Mouse (Mus musculus) cerebellum, adult 2 months (tissue): ENCODE data around the gene Wt1. TPM values are rescaled to one million over a fixed set of nuclear protein-coding genes. Genes with fewer than 3 reads are reported as not detected.

Experiments used
- DNase-seq, 2 experiments: peaks; one replicate each; pipeline ENCODE4 v3.0.0; 2021
- H3K27ac ChIP-seq: fragments of 200-500 bp; 2 replicates; pipeline ENCODE4 v1.5.1; 2012; ENCODE audit warnings: low read length, control low read depth, inconsistent platforms; ENCODE audit not compliant: insufficient read depth
- H3K27me3 ChIP-seq: fragments of 200-500 bp; 2 replicates; pipeline ENCODE4 v1.6.1; 2012; ENCODE audit warnings: inconsistent platforms, mild to moderate bottlenecking, low read length, moderate library complexity; ENCODE audit not compliant: control insufficient read depth, insufficient read depth
- H3K4me1 ChIP-seq: fragments of 200-500 bp; 2 replicates; pipeline ENCODE4 v1.6.1; 2011; ENCODE audit warnings: low read length; ENCODE audit not compliant: control insufficient read depth, insufficient read depth
- H3K4me3 ChIP-seq: fragments of 200-500 bp; replicated peaks from 2 replicates; pipeline ENCODE3; 2011; ENCODE audit warnings: mild to moderate bottlenecking, low read depth, low read length, control low read depth; ENCODE audit not compliant: insufficient read depth
- CTCF ChIP-seq: fragments of 200-500 bp; IDR thresholded peaks from 2 replicates; pipeline ENCODE4 v1.5.1; 2011; ENCODE audit warnings: low read depth, mild to moderate bottlenecking, control low read depth, low read length, moderate library complexity, borderline replicate concordance; ENCODE audit not compliant: insufficient read depth
- POLR2A ChIP-seq: fragments of 200-500 bp; IDR thresholded peaks from 2 replicates; pipeline ENCODE4 v1.6.1; 2011; ENCODE audit warnings: low read length, control low read depth, borderline replicate concordance; ENCODE audit not compliant: insufficient read depth
- WGBS: fragments of 180-500 bp; shearing (Covaris S2); methylation state at CpG from one replicate; pipeline ENCODE4 v1.1.7; 2018; 5-methylcytosine and 5-hydroxymethylcytosine counted together
- polyA plus RNA-seq: library from polyadenylated mRNA; depleted of rRNA; stranded (reverse); fragments of >200 nt; gene quantifications from 2 replicates; pipeline ENCODE4 v1.2.3, GENCODE M21; 2012

Gene Wt1
- polyA plus RNA-seq, 1 experiment: not detected

DNA sequence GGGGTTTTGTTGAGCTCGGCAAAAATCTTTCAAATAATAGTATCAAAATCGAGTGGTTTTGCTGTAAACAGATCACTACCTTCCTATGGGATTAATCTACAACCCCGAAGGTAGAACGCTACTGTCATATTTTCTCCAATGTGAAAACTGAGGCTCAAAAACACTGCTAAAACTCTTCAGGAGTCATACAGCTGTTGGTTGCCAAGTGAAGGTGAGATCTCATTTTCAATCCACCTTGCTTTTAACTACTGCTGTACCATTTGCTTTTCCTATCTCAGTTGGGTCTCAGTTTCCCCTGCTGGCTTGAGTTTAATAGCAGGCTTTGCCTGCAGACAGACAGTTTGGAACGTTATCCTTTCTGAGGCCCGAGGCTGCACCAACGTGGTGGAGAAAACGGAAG, 2.9 kb upstream of the Wt1 start:
- H3K4me3 ChIP-seq: no peak overlapping the region
- H3K4me1 ChIP-seq: no peaks in the 10 kb centered on the region; the same call in 1 of the 2 replicates
- H3K27ac ChIP-seq: no peak overlapping the region
- no peak for DNase-seq
- H3K27me3 ChIP-seq: peaks cover 20% of the 10 kb centered on the region; the same call in 1 of the 2 replicates
- TF ChIP-seq CTCF: no peak
- TF ChIP-seq POLR2A: no peak
- WGBS: 7% methylated on average over 8 of the region's 8 CpGs

DNA sequence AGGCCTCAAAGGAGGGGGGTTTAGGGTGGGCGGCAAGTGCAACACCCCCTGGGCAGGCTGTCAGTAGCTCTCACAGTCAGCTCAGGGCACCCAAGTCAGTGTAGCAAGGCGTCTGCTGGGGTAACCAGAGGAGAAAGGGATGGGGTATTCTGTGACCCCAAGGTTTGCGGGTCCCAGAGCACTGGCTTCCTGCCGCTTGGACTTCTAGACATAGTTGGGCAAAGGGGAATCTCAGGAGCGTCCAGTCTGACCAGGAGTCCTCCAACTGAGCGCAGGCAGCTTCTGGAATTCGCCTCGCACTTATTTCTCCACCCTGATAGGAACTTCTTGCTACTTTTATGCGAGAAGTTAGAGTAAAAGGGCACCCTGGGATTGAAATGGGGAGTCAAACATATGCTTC, 2.4 kb upstream of the Wt1 start:
- H3K4me1 ChIP-seq: no peaks in the 10 kb centered on the region; the same call in 1 of the 2 replicates
- no peak for DNase-seq
- no peak overlapping the region for H3K4me3 ChIP-seq
- WGBS: 3% methylated on average over 9 of the region's 9 CpGs
- H3K27ac ChIP-seq: no peak overlapping the region
- TF ChIP-seq CTCF (no peak), POLR2A (no peak)
- H3K27me3 ChIP-seq: peaks cover 22% of the 10 kb centered on the region; the same call in 1 of the 2 replicates

DNA sequence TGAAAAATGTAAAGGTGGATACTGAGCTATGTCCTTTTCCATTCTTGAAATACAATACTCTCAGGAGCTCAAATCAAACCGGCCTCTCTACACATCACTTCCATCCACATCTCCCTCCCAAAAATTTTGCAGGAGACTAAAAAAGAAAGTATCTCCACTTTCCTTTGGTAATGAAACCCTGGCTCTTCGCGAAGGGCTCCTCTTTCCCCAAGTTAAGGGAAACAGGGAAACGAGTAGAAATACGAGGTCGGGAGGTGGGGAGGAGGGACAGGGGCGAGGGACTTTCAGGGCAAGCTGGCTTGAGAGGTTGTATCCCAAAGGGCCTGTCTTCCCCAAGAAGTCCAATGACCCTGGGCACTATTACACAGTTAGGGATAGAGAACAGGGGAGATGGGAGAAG, 1.9 kb upstream of the Wt1 start:
- Histone ChIP-seq H3K4me1 (no peaks in the 10 kb centered on the region; the same call in 1 of the 2 replicates), H3K27me3 (peaks cover 22% of the 10 kb centered on the region; the same call in 1 of the 2 replicates), H3K4me3 (no peak overlapping the region), H3K27ac (no peak overlapping the region)
- WGBS: 3% methylated on average over 7 of the region's 7 CpGs
- TF ChIP-seq POLR2A: no peak
- no peak for TF ChIP-seq CTCF
- no peak for DNase-seq

DNA sequence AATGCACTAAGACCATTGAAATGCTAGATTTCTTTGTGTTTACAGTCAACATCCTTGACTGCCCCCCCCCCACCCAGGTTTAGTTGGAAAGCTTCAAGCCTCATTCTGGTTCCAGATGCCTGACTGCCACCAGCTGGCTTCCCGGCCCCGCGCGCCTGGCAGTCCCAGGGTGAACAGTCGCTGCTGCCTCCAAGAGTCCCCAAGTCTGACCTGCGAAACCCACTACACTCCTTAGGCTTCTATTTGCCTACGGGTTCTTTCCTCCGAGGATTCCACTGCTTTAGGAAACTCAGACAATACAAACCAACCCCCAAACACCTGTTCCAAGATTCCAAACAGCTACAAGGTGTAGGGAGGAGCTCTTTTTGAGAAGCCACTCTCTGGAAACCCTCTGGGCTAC, 1.1 kb upstream of the Wt1 start:
- no peak for TF ChIP-seq CTCF
- no peak for TF ChIP-seq POLR2A

DNA sequence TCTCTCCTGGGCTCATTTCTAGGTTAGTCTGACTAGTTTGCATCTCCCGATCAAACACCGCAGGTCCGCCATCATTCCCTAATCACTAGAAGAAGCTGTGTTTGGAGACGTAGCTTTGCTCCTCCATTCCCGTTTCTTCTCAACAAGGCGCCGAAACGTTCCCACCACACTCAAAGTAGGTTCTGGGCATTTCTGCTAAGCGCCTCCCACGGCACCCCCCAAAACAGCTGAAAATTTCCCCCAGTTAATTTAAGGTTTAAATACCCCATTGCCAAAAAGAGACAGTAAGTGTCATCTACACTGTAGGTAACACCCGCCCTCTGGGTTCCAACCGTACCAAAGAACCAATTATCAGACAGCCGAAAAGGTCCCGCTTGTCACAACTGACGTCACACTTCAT, 688 bp upstream of the Wt1 start:
- no peaks in the 10 kb centered on the region; the same call in 1 of the 2 replicates for H3K4me1 ChIP-seq
- no peak for DNase-seq
- H3K4me3 ChIP-seq: no peak overlapping the region
- H3K27ac ChIP-seq: no peak overlapping the region
- TF ChIP-seq POLR2A (no peak), CTCF (no peak)
- 6% methylated on average over 15 of the region's 15 CpGs for WGBS
- peaks cover 25% of the 10 kb centered on the region; the same call in 1 of the 2 replicates for H3K27me3 ChIP-seq

More for the DNA sequence above, 1.1 kb upstream of the Wt1 start:
- H3K27ac ChIP-seq: no peak overlapping the region
- 2% methylated on average over 8 of the region's 8 CpGs for WGBS
- DNase-seq: no peak
- no peaks in the 10 kb centered on the region; the same call in 1 of the 2 replicates for H3K4me1 ChIP-seq
- H3K27me3 ChIP-seq: peaks cover 24% of the 10 kb centered on the region; the same call in 1 of the 2 replicates
- H3K4me3 ChIP-seq: no peak overlapping the region

DNA sequence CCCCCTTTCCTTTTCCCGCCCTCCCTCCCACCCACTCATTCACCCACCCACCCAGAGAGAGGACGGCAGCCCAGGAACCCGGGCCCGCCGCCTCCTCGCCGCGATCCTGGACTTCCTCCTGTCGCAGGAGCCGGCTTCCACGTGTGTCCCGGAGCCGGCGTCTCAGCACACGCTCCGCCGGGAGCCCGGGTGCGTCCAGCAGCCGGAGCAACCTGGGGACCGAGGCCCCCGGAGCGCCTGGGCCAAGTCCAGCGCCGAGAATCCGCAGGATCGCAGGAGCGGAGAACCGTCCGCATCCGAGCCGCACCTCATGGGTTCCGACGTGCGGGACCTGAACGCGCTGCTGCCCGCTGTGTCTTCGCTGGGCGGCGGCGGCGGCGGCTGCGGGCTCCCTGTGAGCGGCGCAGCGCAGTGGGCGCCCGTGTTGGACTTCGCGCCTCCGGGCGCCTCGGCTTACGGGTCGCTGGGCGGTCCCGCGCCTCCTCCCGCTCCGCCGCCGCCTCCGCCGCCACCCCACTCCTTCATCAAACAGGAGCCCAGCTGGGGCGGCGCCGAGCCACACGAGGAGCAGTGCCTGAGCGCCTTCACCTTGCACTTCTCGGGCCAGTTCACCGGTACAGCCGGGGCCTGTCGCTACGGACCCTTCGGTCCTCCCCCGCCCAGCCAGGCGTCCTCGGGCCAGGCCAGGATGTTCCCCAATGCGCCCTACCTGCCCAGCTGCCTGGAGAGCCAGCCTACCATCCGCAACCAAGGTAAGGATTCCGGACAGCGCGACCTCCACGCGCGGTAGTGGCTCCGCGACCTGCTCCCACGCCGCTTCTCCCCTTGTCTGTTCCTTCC, 582 bp downstream of the Wt1 start:
- Histone ChIP-seq H3K4me3 (no peak overlapping the region), H3K27me3 (peaks cover 30% of the 10 kb centered on the region; the same call in 1 of the 2 replicates), H3K27ac (no peak overlapping the region), H3K4me1 (no peaks in the 10 kb centered on the region; the same call in 1 of the 2 replicates)
- no peak for DNase-seq
- 2% methylated on average over 80 of the region's 92 CpGs for WGBS
- no peak for TF ChIP-seq POLR2A
- TF ChIP-seq CTCF: no peak

DNA sequence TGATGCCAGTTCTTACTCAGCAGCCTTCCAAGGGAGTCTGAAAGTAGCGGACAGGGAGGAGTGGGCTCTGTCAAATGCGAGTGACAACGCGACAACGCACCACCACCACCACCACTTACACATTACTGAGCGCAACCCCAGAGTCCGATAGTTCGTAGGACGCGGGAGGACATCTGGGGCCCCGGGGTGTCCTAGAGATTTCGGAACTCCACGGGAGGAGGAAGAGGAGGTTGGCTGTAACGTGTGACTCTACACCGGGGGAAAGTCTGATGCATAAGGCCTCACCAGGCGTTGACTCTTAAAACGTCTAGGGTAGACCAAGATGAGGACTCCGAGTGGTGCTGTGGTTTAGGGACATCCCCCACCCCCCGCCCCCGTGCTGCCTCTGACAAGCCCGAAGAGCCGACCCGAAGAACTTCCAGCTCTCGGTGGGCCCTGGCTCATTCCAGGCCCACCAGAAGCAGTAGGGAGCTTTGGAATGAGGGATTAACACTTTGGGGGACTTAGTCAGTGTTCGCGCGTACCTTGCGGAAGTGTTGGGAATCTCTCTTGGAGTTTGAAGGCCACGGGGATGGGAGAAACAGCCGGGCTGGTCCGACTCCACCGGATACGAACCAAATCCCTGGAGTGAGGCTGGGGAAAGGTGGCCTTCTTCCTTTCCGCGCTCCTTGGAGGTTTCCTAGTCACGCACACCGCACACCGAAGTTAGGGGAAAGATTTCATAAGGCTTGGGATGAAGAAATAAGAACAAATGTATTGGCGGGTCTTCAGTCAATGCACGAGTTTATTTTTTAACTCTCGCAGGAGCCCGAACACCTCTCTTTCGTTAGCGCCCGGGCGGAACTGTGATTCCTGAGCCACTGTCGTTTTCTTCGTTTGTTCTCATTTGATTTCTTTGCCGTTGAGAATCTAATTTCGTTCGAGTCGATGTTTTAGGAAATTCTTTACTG, 1.5 kb downstream of the Wt1 start:
- WGBS: 4% methylated on average over 52 of the region's 52 CpGs
- DNase-seq: no peak
- no peak overlapping the region for H3K27ac ChIP-seq
- H3K27me3 ChIP-seq: peaks cover 29% of the 10 kb centered on the region; the same call in 1 of the 2 replicates
- TF ChIP-seq CTCF: no peak
- no peak for TF ChIP-seq POLR2A
- H3K4me3 ChIP-seq: no peak overlapping the region
- H3K4me1 ChIP-seq: no peaks in the 10 kb centered on the region; the same call in 1 of the 2 replicates
